Mouse (Mus musculus) kidney, adult 9 months (tissue): ENCODE results near the gene Inpp5b.

Source experiments
- DNase-seq: peaks from one replicate; pipeline ENCODE4 v3.0.0; 2022

The Inpp5b gene

GRCm38 (mm10) chr4:124768963-124769591 is 27.4 kb downstream of the Inpp5b start:
- no peak for DNase-seq

- DNase-seq = no peak
Observed at GRCm38 (mm10) chr4:124770624-124771023, 29.0 kb downstream of the Inpp5b start.

- no peak for DNase-seq
Observed at GRCm38 (mm10) chr4:124772125-124772524, 30.5 kb downstream of the Inpp5b start.

- no peak for DNase-seq
Observed at GRCm38 (mm10) chr4:124773449-124773848, 31.8 kb downstream of the Inpp5b start.

GRCm38 (mm10) chr4:124773995-124774394 is 32.3 kb downstream of the Inpp5b start:
- no peak for DNase-seq

GRCm38 (mm10) chr4:124774429-124774828 is 32.8 kb downstream of the Inpp5b start:
- DNase-seq = no peak

- no peak for DNase-seq
Observed at GRCm38 (mm10) chr4:124781361-124781760, 39.7 kb downstream of the Inpp5b start.

- DNase-seq = no peak
Observed at GRCm38 (mm10) chr4:124782395-124782794, 40.7 kb downstream of the Inpp5b start.

- no peak for DNase-seq
Observed at GRCm38 (mm10) chr4:124783937-124784336, 42.3 kb downstream of the Inpp5b start.

- DNase-seq = peak; percentile 54
Observed at GRCm38 (mm10) chr4:124790013-124790412, 48.4 kb downstream of the Inpp5b start.

GRCm38 (mm10) chr4:124792114-124792513 is 50.5 kb downstream of the Inpp5b start:
- DNase-seq = no peak

GRCm38 (mm10) chr4:124796141-124796540 is 54.5 kb downstream of the Inpp5b start:
- no peak for DNase-seq

- no peak for DNase-seq
Observed at GRCm38 (mm10) chr4:124796913-124797312, 55.3 kb downstream of the Inpp5b start.

GRCm38 (mm10) chr4:124801552-124802308 is 60.1 kb downstream of the Inpp5b start, which contains the start of gene Mtf1:
Gene Mtf1 (plus strand): TSS chr4:124802104.
- peak; percentile 87 for DNase-seq

GRCm38 (mm10) chr4:124802309-124803260 is 60.9 kb downstream of the Inpp5b start:
- peak; percentile 97 for DNase-seq

GRCm38 (mm10) chr4:124803406-124803805 is 61.8 kb downstream of the Inpp5b start:
- DNase-seq = no peak

- DNase-seq = peak; percentile 42
Observed at GRCm38 (mm10) chr4:124808511-124808910, 66.9 kb downstream of the Inpp5b start.

- DNase-seq = peak; percentile 70
Observed at GRCm38 (mm10) chr4:124809136-124809883, 67.7 kb downstream of the Inpp5b start.

- no peak for DNase-seq
Observed at GRCm38 (mm10) chr4:124810056-124810455, 68.4 kb downstream of the Inpp5b start.

GRCm38 (mm10) chr4:124811347-124811975 is 69.8 kb downstream of the Inpp5b start:
- no peak for DNase-seq

- no peak for DNase-seq
Observed at GRCm38 (mm10) chr4:124815901-124816300, 74.3 kb downstream of the Inpp5b start.

GRCm38 (mm10) chr4:124817803-124818202 is 76.2 kb downstream of the Inpp5b start:
- peak; percentile 84 for DNase-seq
